Mouse (Mus musculus) ovary, adult 18-20 months (tissue): ENCODE results near the gene Bptf.
A peak's percentile ranks its signal among the peaks of the same experiment; 100 is the strongest.
"Not testable (repeated sequence)": the region's sequence is repeated elsewhere in the genome, so short reads cannot be mapped to it uniquely, and the experiment has no call there.

Experiments
- DNase-seq: peaks from one replicate; pipeline ENCODE4 v3.0.0; 2022; ENCODE audit warnings: low spot score, mixed read lengths

Bptf gene

GRCm38 (mm10) chr11:107131749-107132421, at the start of gene Bptf:
Bptf (minus strand) TSS chr11:107132127.
- peak; percentile 83 for DNase-seq

DNA sequence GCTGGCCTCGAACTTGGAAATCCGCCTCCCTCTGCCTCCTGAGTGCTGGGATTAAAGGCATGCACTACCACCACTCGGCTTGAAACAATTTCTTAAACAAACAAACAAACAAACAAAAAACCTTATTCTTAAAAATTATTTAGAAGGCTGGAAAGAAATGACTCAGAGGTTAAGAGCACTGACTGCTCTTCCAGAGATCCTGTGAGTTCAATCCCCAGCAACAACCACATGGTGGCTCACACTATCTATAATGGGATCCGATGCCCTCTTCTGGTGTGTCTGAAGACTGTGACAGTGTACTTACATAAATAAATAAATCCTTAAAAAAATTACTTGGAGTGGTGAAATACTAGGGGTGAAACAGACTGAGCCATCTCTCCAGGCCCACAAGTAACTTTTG, 29.3 kb upstream of the Bptf start:
- no peak for DNase-seq

- DNase-seq: no peak
These were observed 27.1 kb upstream of the Bptf start for GRCm38 (mm10) chr11:107159034-107159433.

- DNase-seq: no peak
These were observed 25.2 kb upstream of the Bptf start for GRCm38 (mm10) chr11:107156977-107157642.

GRCm38 (mm10) chr11:107155292-107155691, 23.4 kb upstream of the Bptf start:
- no peak for DNase-seq

GRCm38 (mm10) chr11:107154431-107154830, 22.5 kb upstream of the Bptf start:
- DNase-seq: no peak

GRCm38 (mm10) chr11:107153645-107154044, 21.7 kb upstream of the Bptf start:
- no peak for DNase-seq

- DNase-seq: no peak
These were observed 19.9 kb upstream of the Bptf start for GRCm38 (mm10) chr11:107151809-107152208.

DNA sequence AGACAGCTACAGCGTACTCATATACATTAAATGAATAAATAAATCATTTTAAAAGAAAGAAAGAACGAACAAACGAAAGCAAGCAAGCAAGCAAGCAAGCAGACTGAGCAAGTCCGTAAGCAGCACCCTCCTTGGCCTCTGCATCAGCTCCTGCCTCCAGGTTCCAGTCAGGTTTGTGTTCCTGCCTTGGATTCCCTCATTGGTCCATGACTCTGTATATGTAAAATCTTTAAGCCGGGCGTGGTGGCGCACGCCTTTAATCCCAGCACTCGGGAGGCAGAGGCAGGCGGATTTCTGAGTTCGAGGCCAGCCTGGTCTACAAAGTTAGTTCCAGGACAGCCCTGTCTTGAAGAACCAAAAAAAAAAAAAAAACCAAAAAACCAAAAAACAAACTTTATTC, 12.0 kb upstream of the Bptf start:
- not testable (repeated sequence) for DNase-seq

DNA sequence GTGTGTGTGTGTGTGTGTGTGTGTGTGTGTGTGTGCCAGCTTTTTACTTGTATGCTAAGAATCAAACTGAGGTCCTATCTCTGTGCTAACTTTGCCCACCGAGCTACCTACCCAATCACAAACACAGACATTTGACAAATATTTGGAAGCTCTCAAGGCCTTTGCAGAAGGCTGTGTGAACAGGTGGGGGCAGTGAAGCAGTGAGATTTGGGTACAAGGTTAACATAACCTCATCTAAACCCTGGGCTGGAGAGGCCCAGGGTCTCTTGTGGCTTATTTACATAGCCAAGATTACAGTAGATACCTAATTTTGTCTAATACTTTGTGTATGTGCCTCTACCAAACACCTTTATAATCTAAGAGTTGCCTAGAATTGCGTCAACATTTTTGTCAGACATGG, 10.5 kb upstream of the Bptf start:
- DNase-seq: no peak

- DNase-seq: no peak
These were observed 8.8 kb upstream of the Bptf start for GRCm38 (mm10) chr11:107140756-107141155.

- DNase-seq: no peak
These were observed 6.7 kb upstream of the Bptf start for GRCm38 (mm10) chr11:107138633-107139032.

- DNase-seq: no peak
These were observed 5.7 kb upstream of the Bptf start for GRCm38 (mm10) chr11:107137593-107137992.

- not testable (repeated sequence) for DNase-seq
These were observed 4.5 kb upstream of the Bptf start for GRCm38 (mm10) chr11:107136458-107136857.

DNA sequence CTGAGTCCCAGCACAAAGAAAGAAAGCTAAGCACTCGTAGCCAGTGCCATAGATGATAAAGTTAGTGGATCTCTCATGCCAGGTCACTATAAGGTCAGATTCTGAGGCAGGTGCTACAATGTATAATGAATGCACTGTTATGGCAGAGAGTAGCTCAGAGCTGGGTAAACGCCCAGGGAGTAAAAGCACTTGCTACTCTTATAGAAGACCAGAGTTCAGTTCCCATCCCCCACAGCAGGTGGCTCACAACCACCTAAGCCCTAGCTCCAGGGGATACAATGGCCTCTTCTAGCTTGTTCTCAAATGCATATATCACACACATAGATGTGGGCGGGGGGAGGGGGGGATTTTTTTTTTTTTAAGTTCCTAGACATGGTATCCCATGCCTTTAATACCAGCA, 3.8 kb upstream of the Bptf start:
- DNase-seq: no peak

DNA sequence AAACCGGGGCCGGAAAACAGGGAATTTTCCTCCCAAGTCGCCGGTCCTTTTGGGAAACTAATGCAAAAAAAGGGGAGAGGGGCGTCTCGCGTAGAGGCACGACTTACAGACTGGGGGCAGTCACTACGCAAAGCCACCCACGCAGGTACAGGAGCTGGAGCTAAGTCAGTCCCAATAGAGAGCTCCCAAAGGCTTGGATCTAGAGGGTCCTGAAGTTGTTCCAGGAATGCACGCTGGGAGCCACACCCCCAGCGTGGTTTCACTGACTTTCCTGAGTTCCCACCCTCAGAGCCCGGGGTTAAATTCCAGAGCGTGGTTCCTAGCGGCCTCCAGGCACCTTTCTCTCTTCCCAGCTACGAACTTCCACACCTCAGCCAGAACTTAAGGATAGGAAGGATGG, 499 bp upstream of the Bptf start:
- no peak for DNase-seq

- peak; percentile 47 for DNase-seq
These were observed 813 bp downstream of the Bptf start for GRCm38 (mm10) chr11:107130879-107131748.

GRCm38 (mm10) chr11:107130221-107130788, 1.6 kb downstream of the Bptf start:
- no peak for DNase-seq

DNA sequence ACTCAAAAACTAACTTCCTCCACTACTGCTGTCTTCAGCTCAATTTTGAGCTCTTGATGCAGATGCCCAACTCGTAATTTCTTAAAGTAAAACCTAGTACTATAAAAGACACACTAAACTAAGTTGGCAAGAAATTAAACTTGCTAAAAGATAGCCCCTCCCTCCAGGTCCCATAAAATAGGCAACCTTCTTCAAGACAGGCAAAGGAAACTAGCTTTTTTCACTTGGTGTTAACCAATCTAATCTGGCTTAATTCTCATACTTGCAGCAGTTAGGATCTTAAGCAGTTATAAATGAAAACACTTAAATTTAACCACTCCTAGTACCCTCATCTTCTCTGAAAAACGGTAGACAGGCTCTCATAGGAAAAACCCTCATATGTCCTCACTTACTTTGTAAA, 2.3 kb downstream of the Bptf start:
- no peak for DNase-seq

DNA sequence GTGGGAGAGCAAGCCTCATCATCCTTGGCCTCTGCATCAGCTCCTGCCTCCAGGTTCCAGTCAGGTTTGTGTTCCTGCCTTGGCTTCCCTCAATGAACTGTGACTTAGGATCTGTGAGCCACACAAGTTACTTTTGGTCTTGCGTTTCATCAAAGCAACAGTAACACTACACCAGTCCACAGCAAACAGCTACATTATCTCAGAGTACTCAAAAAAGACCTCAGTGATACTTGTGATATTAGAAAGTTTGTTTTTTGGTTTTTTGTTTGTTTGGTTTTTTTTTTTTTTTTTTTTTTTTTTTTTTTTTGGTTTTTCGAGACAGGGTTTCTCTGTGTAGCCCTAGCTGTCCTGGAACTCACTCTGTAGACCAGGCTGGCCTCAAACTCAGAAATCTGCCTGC, 5.2 kb downstream of the Bptf start:
- not testable (repeated sequence) for DNase-seq

DNA sequence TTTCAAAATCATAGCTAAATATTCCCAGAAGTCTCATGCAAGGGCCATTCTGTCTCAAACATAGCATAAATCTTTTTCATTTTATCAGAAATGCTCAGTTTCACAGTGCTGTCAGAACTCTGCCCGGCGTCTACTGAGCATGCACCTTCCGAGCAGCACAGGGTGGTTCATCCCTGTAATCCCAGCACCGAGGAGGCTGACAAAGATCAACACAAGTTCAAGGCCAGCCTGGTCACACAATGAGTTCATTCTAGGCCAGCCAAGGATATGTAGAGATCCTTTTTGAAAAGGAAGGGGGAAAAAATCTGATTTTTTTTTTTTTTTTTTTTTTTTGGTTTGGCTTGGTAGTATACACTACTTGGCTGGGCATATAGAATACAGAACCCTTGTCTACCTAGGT, 6.9 kb downstream of the Bptf start:
- DNase-seq: no peak

- peak; percentile 36 for DNase-seq
These were observed 7.6 kb downstream of the Bptf start for GRCm38 (mm10) chr11:107124327-107124731.
